Mouse (Mus musculus): ENCODE results near the gene Ankfn1. TPM values are rescaled to one million over a fixed set of nuclear protein-coding genes. Genes with fewer than 3 reads are reported as not detected.

Gene Ankfn1
- polyA plus RNA-seq, 1 experiment from 2014 or later: 0.39 TPM

Other genes starting within 250 kb of the Ankfn1 start
- 6.6 and 7.0 TPM in 2 replicates for gene Pctp, start 225.2 kb upstream of the Ankfn1 start, polyA plus RNA-seq (2014; fragmentation: Nextera tagmentation; extraction: Ambion mirVana)

Measured in stomach, embryonic 14.5 days (tissue).